Mouse (Mus musculus) layer of hippocampus, adult 9-10 months (tissue): ENCODE measurements at regions not wholly inside any gene's neighbourhood (a gene's known extent, or its start where the extent isn't known, plus 50 kb on each side); places are given as distances from the start of the nearest gene placed in this dataset.

Source experiments
- DNase-seq: peaks from one replicate; pipeline ENCODE4 v3.0.0; 2022; ENCODE audit warnings: low spot score

DNA sequence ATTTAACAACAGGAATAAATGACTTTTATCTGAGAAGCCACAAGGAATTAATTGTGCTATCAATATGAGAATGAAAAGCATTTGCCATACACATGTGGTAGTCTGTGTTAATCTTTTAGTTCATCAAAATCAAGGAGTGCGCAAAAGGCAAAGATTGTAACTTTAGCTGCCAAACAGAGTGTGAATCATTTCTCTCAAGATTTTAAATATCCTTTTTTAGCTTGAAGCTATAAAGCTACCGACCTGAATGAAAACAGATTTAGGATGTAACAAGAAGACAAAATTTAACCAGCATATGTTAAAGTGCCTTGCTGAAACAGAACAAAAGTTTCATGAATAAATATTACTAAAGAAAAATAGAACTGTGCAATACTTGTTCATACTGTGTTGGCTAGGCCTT is 133.3 kb upstream of the Cdh10 start:
- no peak for DNase-seq

DNA sequence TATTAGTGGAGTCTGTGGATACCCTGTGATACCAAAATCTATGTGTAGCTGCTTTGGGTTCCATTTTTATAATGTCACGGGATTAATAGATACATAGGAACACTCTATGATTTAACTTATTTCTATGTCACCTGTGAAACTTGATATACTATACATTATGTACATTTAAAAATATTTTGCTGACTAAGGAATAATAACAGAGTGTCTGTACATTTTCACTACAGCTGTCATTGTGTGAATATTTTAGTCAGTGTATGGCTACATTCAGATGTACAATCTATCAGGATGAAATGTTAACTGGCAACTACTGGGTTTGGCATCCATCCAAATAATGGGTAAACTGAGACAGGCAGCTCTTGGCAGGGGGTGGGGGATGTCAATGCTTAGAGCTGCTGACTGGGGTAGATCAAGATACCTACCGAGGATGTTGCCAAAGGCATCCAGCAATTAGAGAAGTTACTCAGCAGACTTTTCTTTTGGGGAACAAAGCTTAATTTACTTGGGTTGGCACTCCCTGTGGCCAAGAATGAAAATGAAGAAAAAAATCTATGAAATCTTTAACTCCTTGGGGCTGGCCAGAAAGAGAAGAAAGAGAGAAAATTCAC is 122.0 kb upstream of the Cdh10 start:
- no peak for DNase-seq

DNA sequence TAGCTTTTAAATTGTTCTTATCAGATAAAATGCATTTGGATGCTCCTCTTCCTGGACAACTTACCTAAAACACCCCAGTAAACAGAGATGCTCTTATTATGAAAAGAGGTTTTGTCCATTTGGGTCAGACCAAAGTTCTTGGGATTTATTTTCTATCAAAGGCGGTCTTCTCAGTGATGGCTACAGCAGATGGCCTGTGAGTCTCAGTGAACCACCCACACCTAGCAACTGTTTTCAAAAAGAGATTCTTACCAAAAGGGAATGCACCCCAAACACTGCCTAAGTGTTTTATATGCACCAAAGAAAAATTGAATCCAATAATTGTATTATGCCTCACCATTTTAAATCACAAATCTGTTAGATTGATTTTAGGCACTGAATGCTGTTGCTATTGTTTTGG is 74.5 kb upstream of the Cdh10 start:
- peak; percentile 29 for DNase-seq

DNA sequence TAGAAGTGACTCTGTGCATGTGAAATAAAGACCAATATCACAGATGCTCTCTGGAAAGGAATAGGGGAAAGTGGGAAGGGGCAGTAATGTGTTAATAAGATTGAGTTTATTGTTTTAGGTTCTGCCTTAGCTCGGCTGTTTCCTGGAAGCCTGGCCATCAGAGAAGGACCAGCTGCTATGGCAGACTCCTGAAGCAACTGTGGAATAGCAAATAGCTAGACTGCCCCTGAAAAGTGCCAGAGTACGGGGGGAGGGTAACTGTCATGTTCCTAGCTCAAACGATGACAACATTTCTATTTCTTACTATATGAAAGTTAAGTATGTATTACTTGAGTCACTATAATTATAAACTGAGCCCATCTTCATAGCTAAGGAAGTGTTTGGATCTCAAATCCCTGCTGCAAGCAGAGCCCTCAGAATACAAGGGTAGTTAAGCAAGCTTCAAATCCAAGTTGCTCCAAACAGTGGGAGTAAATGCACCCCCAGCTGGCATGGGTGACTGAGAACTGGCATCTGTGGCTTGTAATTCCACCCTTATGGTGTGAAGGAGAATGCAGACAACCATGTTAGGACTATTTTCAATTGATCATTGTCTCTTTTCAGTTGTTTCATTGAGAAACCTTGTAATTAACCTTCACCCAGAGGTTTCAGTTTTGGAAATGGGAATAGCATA is 70.0 kb upstream of the Cdh10 start:
- peak; percentile 74 for DNase-seq
